Mouse (Mus musculus) cerebellum, adult 2 months (tissue): ENCODE data around the gene Rcc2.

Experiments used
- CTCF ChIP-seq: fragments of 200-500 bp; IDR thresholded peaks from 2 replicates; pipeline ENCODE4 v1.5.1; 2011; ENCODE audit warnings: low read depth, mild to moderate bottlenecking, control low read depth, low read length, moderate library complexity, borderline replicate concordance; ENCODE audit not compliant: insufficient read depth
- POLR2A ChIP-seq: fragments of 200-500 bp; IDR thresholded peaks from 2 replicates; pipeline ENCODE4 v1.6.1; 2011; ENCODE audit warnings: low read length, control low read depth, borderline replicate concordance; ENCODE audit not compliant: insufficient read depth

GRCm38 (mm10) chr4:140688826-140689425 is 11.4 kb upstream of the Rcc2 start:
- TF ChIP-seq CTCF (no peak), POLR2A (no peak)
